Mouse (Mus musculus) hindbrain, embryonic 11.5 days (tissue): ENCODE measurements around the gene Matn1. TPM values are rescaled to one million over a fixed set of nuclear protein-coding genes. Genes with fewer than 3 reads are reported as not detected.

Experiments used
- ATAC-seq: fragments of 200-750 bp; cut with Nextera tagmentation; 2 replicates; pipeline ENCODE4 v1.8.0; 2017; ENCODE audit warnings: mild to moderate bottlenecking, moderate TSS enrichment, moderate library complexity; ENCODE audit not compliant: low FRiP score
- DNase-seq: peaks from one replicate; pipeline ENCODE4 v3.0.0-alpha.2; 2015; ENCODE audit warnings: low spot score
- H3K27ac ChIP-seq: fragments of 300-500 bp; sonication (generic); 2 replicates; pipeline ENCODE4 v1.5.1; 2014; ENCODE audit warnings: mild to moderate bottlenecking, low read depth, low read length
- H3K27me3 ChIP-seq: fragments of 300-500 bp; sonication (generic); 2 replicates; pipeline ENCODE4 v1.6.1; 2014; ENCODE audit warnings: mild to moderate bottlenecking, low read length, moderate library complexity, mixed read lengths; ENCODE audit not compliant: control insufficient read depth, insufficient read depth
- H3K36me3 ChIP-seq: fragments of 300-500 bp; sonication (generic); 2 replicates; pipeline ENCODE4 v1.6.1; 2014; ENCODE audit warnings: mild to moderate bottlenecking, low read length, moderate library complexity, mixed read lengths; ENCODE audit not compliant: control insufficient read depth, insufficient read depth
- H3K4me1 ChIP-seq: fragments of 300-500 bp; sonication (generic); replicated peaks from 2 replicates; pipeline ENCODE4 v1.6.1; 2014; ENCODE audit warnings: low read length, mixed read lengths; ENCODE audit not compliant: control insufficient read depth, insufficient read depth
- H3K4me2 ChIP-seq: fragments of 300-500 bp; sonication (generic); replicated peaks from 2 replicates; pipeline ENCODE4 v1.6.1; 2014; ENCODE audit warnings: mild to moderate bottlenecking, low read depth, low read length
- H3K4me3 ChIP-seq: fragments of 300-500 bp; sonication (generic); 2 replicates; pipeline ENCODE4 v1.5.1; 2014; ENCODE audit warnings: low read depth, low read length
- H3K9ac ChIP-seq: fragments of 300-500 bp; sonication (generic); 2 replicates; pipeline ENCODE4 v1.6.1; 2014; ENCODE audit warnings: low read depth, low read length
- H3K9me3 ChIP-seq: fragments of 300-500 bp; sonication (generic); 2 replicates; pipeline ENCODE4 v1.6.1; 2016; ENCODE audit warnings: low read length; ENCODE audit not compliant: control insufficient read depth
- WGBS: fragments of 180-500 bp; shearing (Covaris S2); extraction: QIAGEN DNeasy Blood & Tissue Kit; methylation state at CpG from one replicate; pipeline ENCODE4 v1.1.7; 2014; 5-methylcytosine and 5-hydroxymethylcytosine counted together
- polyA plus RNA-seq: library from polyadenylated mRNA; unstranded; fragments of >200 nt; fragmentation: Nextera tagmentation; extraction: Ambion mirVana; gene quantifications from 2 replicates; pipeline ENCODE4 v1.2.1, GENCODE M21; 2014

Gene Matn1
- polyA plus RNA-seq, 1 experiment from 2014 or later, result not detected

- WGBS, result 39% methylated on average over 8 of the region's 8 CpGs
- Histone ChIP-seq H3K9ac (no peak overlapping the region), H3K4me3 (no peak overlapping the region), H3K36me3 (no peaks in the 10 kb centered on the region), H3K27ac (no peak overlapping the region), H3K27me3 (no peaks in the 10 kb centered on the region), H3K9me3 (no peaks in the 10 kb centered on the region), H3K4me1 (no peaks in the 10 kb centered on the region; the same call in 1 of the 2 replicates), H3K4me2 (no peak overlapping the region)
- ATAC-seq (no peak), DNase-seq (no peak)
Measured at GRCm38 (mm10) chr4:130906296-130906695, 37.9 kb upstream of the Matn1 start.

GRCm38 (mm10) chr4:130907200-130908069, 36.8 kb upstream of the Matn1 start:
- Histone ChIP-seq H3K4me1 (no peaks in the 10 kb centered on the region; the same call in 1 of the 2 replicates), H3K4me3 (no peak overlapping the region), H3K27ac (no peak overlapping the region), H3K36me3 (no peaks in the 10 kb centered on the region), H3K4me2 (no peak overlapping the region), H3K9me3 (no peaks in the 10 kb centered on the region), H3K27me3 (no peaks in the 10 kb centered on the region), H3K9ac (no peak overlapping the region)
- ATAC-seq (no peak), DNase-seq (no peak)
- WGBS, result 86% methylated on average over 19 of the region's 19 CpGs

- 94% methylated on average over 10 of the region's 10 CpGs for WGBS
- H3K27ac ChIP-seq, result no peak overlapping the region
- H3K27me3 ChIP-seq, result no peaks in the 10 kb centered on the region
- DNase-seq (no peak), ATAC-seq (no peak)
- H3K9ac ChIP-seq, result no peak overlapping the region
- no peak overlapping the region for H3K4me2 ChIP-seq
- H3K4me3 ChIP-seq, result no peak overlapping the region
- no peaks in the 10 kb centered on the region for H3K9me3 ChIP-seq
- H3K36me3 ChIP-seq, result no peaks in the 10 kb centered on the region
- H3K4me1 ChIP-seq, result no peaks in the 10 kb centered on the region; the same call in 1 of the 2 replicates
Measured at GRCm38 (mm10) chr4:130908133-130908532, 36.1 kb upstream of the Matn1 start.

GRCm38 (mm10) chr4:130909167-130909874, 34.9 kb upstream of the Matn1 start:
- Histone ChIP-seq H3K9me3 (no peaks in the 10 kb centered on the region), H3K36me3 (no peaks in the 10 kb centered on the region), H3K27ac (no peak overlapping the region), H3K4me1 (no peaks in the 10 kb centered on the region; the same call in 1 of the 2 replicates), H3K4me2 (no peak overlapping the region), H3K4me3 (no peak overlapping the region), H3K9ac (no peak overlapping the region), H3K27me3 (no peaks in the 10 kb centered on the region)
- 57% methylated on average over 17 of the region's 17 CpGs for WGBS
- DNase-seq, result no peak
- ATAC-seq, result no peak

GRCm38 (mm10) chr4:130910666-130911065, 33.5 kb upstream of the Matn1 start:
- H3K9me3 ChIP-seq, result no peaks in the 10 kb centered on the region
- no peak overlapping the region for H3K4me3 ChIP-seq
- no peak overlapping the region for H3K9ac ChIP-seq
- WGBS, result 50% methylated on average over 7 of the region's 7 CpGs
- no peak overlapping the region for H3K27ac ChIP-seq
- no peaks in the 10 kb centered on the region for H3K27me3 ChIP-seq
- DNase-seq (no peak), ATAC-seq (no peak)
- H3K36me3 ChIP-seq, result no peaks in the 10 kb centered on the region
- no peak overlapping the region for H3K4me2 ChIP-seq
- H3K4me1 ChIP-seq, result no peaks in the 10 kb centered on the region

GRCm38 (mm10) chr4:130912626-130913025, 31.6 kb upstream of the Matn1 start:
- no peaks in the 10 kb centered on the region for H3K4me1 ChIP-seq
- DNase-seq (no peak), ATAC-seq (no peak)
- H3K4me2 ChIP-seq, result no peak overlapping the region
- H3K36me3 ChIP-seq, result no peaks in the 10 kb centered on the region
- no peak overlapping the region for H3K4me3 ChIP-seq
- no peak overlapping the region for H3K27ac ChIP-seq
- 88% methylated on average over 3 of the region's 3 CpGs for WGBS
- H3K9ac ChIP-seq, result no peak overlapping the region
- H3K27me3 ChIP-seq, result no peaks in the 10 kb centered on the region
- no peaks in the 10 kb centered on the region for H3K9me3 ChIP-seq

- Histone ChIP-seq H3K4me3 (no peak within 1 kb of the TSS), H3K9me3 (no peaks in the 10 kb centered on the region), H3K4me2 (no peak within 1 kb of the TSS), H3K4me1 (no peaks in the 10 kb centered on the region), H3K27me3 (no peaks in the 10 kb centered on the region), H3K9ac (no peak within 1 kb of the TSS), H3K36me3 (no peaks in the 10 kb centered on the region), H3K27ac (no peak within 1 kb of the TSS)
- no peak for ATAC-seq
- DNase-seq, result no peak
- WGBS, result 65% methylated on average over 11 of the region's 11 CpGs
Measured at GRCm38 (mm10) chr4:130913077-130913476, 31.1 kb upstream of the Matn1 start, which contains the start of gene Laptm5. Laptm5 (plus strand) TSS chr4:130913125.

GRCm38 (mm10) chr4:130913511-130913910, 30.7 kb upstream of the Matn1 start:
- Histone ChIP-seq H3K27ac (no peak overlapping the region), H3K4me1 (no peaks in the 10 kb centered on the region), H3K9ac (no peak overlapping the region), H3K27me3 (no peaks in the 10 kb centered on the region), H3K4me2 (no peak overlapping the region), H3K4me3 (no peak overlapping the region), H3K9me3 (no peaks in the 10 kb centered on the region), H3K36me3 (no peaks in the 10 kb centered on the region)
- no peak for ATAC-seq
- DNase-seq, result no peak
- 65% methylated on average over 3 of the region's 3 CpGs for WGBS
